Mouse (Mus musculus) spleen, adult 12 weeks (tissue): ENCODE data around the gene Nme9.
A peak's percentile ranks its signal among the peaks of the same experiment; 100 is the strongest.

ENCODE experiments used
- DNase-seq: peaks from one replicate; pipeline ENCODE4 v3.0.0; 2022; ENCODE audit warnings: low spot score

The Nme9 gene

GRCm38 (mm10) chr9:99451161-99451560, at the start of gene Nme9:
Gene Nme9 (plus strand): TSS chr9:99451475.
- no peak for DNase-seq

DNA sequence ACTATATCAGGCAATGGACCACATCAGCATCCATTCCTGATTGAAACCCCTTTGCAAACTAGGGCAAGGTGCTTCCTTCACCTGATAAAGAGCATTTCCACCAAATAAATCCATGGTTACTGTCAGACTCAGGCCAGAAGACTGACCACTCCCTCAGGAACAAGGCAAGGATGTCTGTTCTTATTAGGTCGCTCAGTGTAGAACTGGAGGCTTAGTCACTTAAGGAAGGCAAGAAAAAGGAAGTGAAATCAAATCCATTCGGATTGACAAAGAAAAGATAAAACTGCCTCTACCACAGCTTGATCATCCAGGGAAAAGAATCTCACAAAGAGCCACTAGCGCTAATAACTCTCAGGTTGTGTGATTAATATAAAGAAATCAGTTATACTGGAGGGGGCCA, 42.0 kb upstream of the Nme9 start:
- no peak for DNase-seq

GRCm38 (mm10) chr9:99411093-99411492, 40.2 kb upstream of the Nme9 start:
- no peak for DNase-seq

DNA sequence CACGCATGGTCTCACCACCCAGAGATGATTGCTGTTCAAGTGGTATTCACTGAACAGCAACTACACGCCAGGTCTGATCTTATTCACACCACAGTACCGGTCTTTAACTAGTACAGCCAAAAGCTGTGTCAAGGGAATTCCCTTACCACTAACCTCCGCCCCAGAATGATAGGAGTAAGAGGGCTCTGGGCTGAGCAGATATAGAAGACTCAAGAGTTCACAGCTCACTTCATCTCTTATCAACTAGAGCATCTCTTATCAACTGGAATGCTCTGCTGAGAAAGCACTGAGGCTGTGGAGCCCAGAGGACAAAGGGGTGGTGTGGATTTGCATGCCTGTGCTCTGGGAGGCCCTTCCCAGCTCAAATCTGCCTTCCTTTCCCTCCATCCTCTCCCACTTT, 39.5 kb upstream of the Nme9 start:
- DNase-seq, result no peak

DNA sequence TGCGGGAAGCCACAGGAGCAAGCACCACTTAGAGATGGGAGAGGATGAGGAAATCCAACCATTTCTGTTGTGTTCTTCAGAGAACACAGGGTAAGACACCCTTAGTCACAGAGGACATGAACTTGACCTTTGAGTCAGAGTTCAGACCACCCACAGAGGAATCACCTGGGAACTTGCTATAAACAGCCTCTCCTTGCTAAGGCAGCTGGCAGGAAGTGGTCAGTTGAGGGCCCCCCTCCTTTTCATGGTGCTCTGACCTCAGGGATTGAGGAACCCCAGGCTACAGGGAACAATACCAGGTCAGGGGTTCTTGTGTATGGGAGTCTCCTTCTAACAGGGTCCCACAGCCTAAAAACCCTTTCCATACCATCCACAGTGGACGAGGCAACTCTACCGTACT, 34.5 kb upstream of the Nme9 start:
- DNase-seq, result no peak

GRCm38 (mm10) chr9:99417288-99417846, 33.9 kb upstream of the Nme9 start:
- no peak for DNase-seq

- DNase-seq, result no peak
Observed at GRCm38 (mm10) chr9:99418377-99418776, 32.9 kb upstream of the Nme9 start.

GRCm38 (mm10) chr9:99419951-99420701, 31.1 kb upstream of the Nme9 start:
- DNase-seq, result no peak

DNA sequence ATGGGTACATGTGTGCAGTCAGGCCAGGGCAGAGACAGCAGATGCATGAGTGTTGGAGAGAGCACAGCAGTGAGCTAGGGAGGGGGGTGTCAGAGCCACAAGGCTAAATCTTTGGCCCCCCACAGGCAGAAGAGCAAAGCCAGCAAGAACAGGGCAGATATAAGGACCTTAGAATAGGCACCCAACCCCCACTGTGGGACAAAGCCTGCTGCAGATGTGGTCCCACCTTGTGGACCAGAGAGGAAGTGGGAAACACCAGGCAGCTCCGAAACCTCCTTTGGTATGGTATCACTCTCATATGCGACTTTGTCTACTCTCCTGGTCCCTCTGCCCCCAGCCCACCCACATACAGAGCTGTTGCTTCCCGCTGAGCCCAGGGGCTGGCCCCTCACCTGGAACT, 29.4 kb upstream of the Nme9 start:
- DNase-seq, result no peak

GRCm38 (mm10) chr9:99423692-99424573, 27.3 kb upstream of the Nme9 start:
- no peak for DNase-seq

DNA sequence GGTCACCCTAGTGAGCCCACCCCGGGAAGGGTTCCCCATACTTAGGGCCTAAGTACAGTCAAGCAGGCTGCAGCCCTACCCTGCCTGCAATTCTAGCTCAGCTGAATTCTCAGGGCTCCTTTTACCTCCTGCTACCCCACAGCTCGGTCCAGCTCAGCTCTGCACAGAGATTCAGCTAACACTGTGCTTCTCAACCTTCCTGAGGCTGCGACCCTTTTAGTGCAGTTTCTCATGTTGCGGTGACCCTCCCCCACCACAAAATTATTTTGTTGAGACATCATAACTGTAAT, 26.8 kb upstream of the Nme9 start:
- no peak for DNase-seq

- DNase-seq, result no peak
Observed at GRCm38 (mm10) chr9:99425262-99425661, 26.0 kb upstream of the Nme9 start.

- no peak for DNase-seq
Observed at GRCm38 (mm10) chr9:99428601-99429331, 22.5 kb upstream of the Nme9 start.

DNA sequence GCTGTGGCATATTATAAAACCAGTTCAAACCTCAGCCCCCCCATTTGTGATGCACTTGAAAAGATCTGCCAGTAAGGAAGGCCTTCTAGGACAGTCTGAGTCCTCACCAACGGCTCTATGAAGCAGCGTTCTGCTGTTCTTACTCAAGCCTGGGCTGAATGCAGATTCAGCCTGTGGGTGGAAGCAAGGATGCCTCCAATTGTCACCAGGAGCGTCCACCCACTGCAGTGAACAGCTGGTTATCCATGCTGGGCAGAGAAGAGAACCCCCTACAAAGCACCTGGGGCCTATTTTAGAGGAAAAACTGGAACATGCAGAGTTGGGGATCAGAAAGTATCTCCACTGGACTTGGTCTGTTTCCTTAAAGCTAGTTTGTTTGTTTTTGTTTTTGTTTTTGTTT, 21.4 kb upstream of the Nme9 start:
- no peak for DNase-seq

- DNase-seq, result no peak
Observed at GRCm38 (mm10) chr9:99430806-99431205, 20.5 kb upstream of the Nme9 start.

DNA sequence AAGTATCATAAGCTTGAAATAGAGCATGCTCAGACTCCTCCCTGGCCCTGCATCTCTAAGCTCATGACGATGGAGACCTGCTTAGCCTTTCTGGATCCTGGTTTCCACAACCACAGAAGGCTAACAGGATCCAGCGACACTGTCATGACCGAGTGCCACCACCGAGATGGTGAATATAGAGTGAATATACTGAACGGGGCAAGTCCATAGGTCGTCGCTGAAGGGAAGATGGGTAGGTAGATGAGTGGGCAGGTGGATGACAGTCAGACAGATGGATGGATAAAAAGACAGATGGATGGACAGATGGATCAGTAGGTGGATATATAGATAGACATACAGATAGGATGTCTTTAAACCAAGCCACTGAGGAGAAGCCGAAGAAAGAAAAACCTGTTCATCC, 19.9 kb upstream of the Nme9 start:
- no peak for DNase-seq

DNA sequence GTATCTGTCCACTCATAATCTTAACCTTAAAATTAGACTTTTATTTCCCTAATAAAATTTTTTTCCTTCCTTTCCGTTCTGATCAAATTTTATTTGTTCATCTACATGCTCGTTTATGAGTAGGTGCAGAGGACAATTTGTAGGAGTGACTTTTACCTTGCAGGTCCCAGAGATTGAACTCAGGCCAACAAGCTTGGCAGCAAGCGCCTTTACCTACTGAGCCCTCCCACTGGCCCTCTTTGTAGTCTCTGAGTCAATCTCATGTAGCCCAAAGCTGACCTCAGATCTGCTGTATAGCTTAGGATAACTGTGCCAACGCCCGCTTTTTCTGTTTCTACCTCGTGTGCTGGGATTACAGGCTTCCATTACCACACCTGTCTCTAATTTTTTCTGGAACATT, 19.3 kb upstream of the Nme9 start:
- DNase-seq, result no peak

DNA sequence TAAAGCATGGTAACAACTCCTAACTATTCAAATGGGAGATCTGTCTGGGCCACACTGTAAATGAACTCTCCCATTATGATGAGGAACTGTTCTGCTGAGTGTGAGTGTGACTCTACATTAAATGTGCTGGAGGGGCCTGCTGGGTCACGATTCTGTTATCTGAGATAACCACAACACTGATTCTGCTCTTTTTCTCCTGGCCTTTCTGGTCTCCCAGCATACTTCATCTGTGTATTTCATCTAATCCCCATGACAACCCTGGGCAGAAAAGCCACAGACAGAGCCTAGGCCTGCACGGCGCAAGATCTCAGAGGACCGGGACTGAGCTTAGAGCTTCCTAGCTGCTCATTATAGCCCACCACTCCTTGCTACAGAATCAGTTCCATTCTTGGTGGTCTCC, 18.8 kb upstream of the Nme9 start:
- DNase-seq, result no peak

- no peak for DNase-seq
Observed at GRCm38 (mm10) chr9:99434892-99435618, 16.2 kb upstream of the Nme9 start.

DNA sequence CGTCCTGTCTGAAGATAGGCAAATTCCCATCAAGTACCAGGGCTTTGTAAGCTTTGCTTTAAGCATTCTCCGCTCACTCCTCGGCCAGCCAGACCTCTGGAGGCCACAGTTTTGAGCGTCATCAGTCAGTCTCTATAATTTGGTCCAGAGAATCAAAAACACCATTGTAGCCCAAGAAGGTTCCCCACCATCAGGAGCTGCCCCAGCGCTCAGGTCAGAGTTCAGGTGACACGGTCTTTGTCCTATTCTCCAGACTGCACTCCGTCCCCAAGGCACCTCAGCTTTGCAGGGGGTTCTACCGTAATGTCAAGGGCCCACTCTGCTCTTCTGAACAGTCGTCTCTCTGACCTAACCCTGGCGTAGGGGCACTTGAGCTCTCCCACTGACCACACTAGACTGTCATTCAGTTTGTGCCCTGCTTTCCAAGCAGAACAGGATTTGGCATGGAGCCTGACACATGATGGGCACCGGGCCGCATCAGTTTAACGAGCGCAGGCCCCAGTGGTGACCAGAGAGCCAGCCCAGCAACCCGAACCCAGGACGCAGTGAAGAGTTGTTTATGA, 15.6 kb upstream of the Nme9 start:
- no peak for DNase-seq

DNA sequence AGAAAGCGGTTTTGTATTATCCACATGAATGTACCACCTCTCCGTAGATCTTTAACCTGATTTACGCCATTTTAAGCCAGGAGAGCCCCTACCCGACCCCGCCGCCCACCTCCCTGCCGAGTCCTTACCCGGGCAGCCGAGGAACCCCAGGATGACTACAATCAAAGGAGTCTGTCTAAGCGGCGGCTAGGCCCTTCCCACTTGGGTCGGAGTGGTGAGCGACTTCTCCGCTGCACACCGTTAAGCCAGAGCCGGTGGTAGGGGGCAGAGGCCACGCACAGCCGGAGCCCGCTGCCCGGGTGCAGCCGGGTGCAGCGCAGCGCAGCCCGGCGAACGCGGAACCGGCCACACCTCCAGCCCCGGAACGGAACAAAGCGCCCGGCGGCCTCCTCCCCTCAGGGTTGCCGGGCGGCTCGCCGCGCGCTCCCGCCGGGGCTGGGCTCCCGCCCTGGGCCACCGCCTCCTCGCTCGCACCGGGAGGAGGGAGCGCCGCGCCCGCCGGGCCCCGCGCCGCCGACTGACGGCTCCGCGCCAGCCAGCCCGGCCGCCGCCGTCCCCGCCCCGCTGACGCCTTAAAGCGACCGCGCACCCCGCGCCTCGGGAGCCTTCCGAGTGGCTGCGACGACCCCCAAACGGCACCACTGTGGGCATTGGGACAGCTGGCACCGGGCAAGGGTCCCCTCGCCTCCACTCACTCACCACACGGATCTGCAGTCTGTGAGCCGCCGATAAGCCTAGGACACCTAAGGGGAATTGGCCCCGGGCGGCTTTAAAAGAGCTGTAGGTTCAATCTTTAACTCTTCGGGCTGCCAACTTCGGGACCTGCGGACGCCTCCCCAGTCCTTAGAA, 14.9 kb upstream of the Nme9 start:
- peak; percentile 11 for DNase-seq
